Mouse (Mus musculus): ENCODE measurements around the gene Krtap10-4. TPM values are rescaled to one million over a fixed set of nuclear protein-coding genes. Genes with fewer than 3 reads are reported as not detected.
"Not testable (repeated sequence)": the region's sequence is repeated elsewhere in the genome, so short reads cannot be mapped to it uniquely, and the experiment has no call there.

Gene Krtap10-4
- polyA plus RNA-seq (2012; rRNA removed): not detected in 2 replicates

- no peak for DNase-seq (ENCODE audit: extremely low spot score in 1 of 2, low spot score in 1 of 2)
These were observed at the start of gene Krtap10-4 for GRCm38 (mm10) chr10:77826951-77827350. TSS of gene Krtap10-4 (minus strand) at chr10:77827095.

- no peak for DNase-seq (ENCODE audit: extremely low spot score in 1 of 2, low spot score in 1 of 2)
These were observed 42.8 kb upstream of the Krtap10-4 start for GRCm38 (mm10) chr10:77869651-77870050.

- no peak for DNase-seq (ENCODE audit: extremely low spot score in 1 of 2, low spot score in 1 of 2)
These were observed 40.7 kb upstream of the Krtap10-4 start for GRCm38 (mm10) chr10:77867546-77867945.

GRCm38 (mm10) chr10:77864762-77865143 lies 37.9 kb upstream of the Krtap10-4 start:
- DNase-seq (ENCODE audit: extremely low spot score in 1 of 2, low spot score in 1 of 2): no peak

GRCm38 (mm10) chr10:77864067-77864761 lies 37.3 kb upstream of the Krtap10-4 start:
- DNase-seq (ENCODE audit: extremely low spot score in 1 of 2, low spot score in 1 of 2): no peak

- no peak for DNase-seq (ENCODE audit: extremely low spot score in 1 of 2, low spot score in 1 of 2)
These were observed 34.8 kb upstream of the Krtap10-4 start, which contains the start of gene Gm3285 for GRCm38 (mm10) chr10:77861675-77862074. TSS of gene Gm3285 (plus strand) at chr10:77861975.

- DNase-seq (ENCODE audit: extremely low spot score in 1 of 2, low spot score in 1 of 2): no peak
These were observed 25.7 kb upstream of the Krtap10-4 start, which contains the start of gene Gm10318 for GRCm38 (mm10) chr10:77852559-77852958. TSS of gene Gm10318 (plus strand) at chr10:77852859.

- DNase-seq (ENCODE audit: extremely low spot score in 1 of 2, low spot score in 1 of 2): no peak
These were observed 20.6 kb upstream of the Krtap10-4 start for GRCm38 (mm10) chr10:77847538-77847937.

- no peak for DNase-seq (ENCODE audit: extremely low spot score in 1 of 2, low spot score in 1 of 2)
These were observed 20.1 kb upstream of the Krtap10-4 start for GRCm38 (mm10) chr10:77846961-77847360.

GRCm38 (mm10) chr10:77846503-77846902 lies 19.6 kb upstream of the Krtap10-4 start, which contains the start of gene Gm36176:
TSS of gene Gm36176 (plus strand) at chr10:77846803.
- DNase-seq (ENCODE audit: extremely low spot score in 1 of 2, low spot score in 1 of 2): no peak

GRCm38 (mm10) chr10:77839006-77839405 lies 12.1 kb upstream of the Krtap10-4 start:
- DNase-seq (ENCODE audit: extremely low spot score in 1 of 2, low spot score in 1 of 2): no peak

- peak in 1 of 2 experiments; percentile 18 for DNase-seq (ENCODE audit: extremely low spot score in 1 of 2, low spot score in 1 of 2)
These were observed 8.8 kb upstream of the Krtap10-4 start, which contains the start of gene Krtap10-10 for GRCm38 (mm10) chr10:77835647-77836046. TSS of gene Krtap10-10 (plus strand) at chr10:77835947.

- no peak for DNase-seq (ENCODE audit: extremely low spot score in 1 of 2, low spot score in 1 of 2)
These were observed 7.7 kb downstream of the Krtap10-4 start for GRCm38 (mm10) chr10:77819203-77819602.

GRCm38 (mm10) chr10:77818523-77818922 lies 8.4 kb downstream of the Krtap10-4 start:
- DNase-seq (ENCODE audit: extremely low spot score in 1 of 2, low spot score in 1 of 2): no peak

GRCm38 (mm10) chr10:77815514-77815913 lies 11.4 kb downstream of the Krtap10-4 start:
- DNase-seq (ENCODE audit: extremely low spot score in 1 of 2, low spot score in 1 of 2): peak in 1 of 2 experiments; percentile 28

- DNase-seq (ENCODE audit: extremely low spot score in 1 of 2, low spot score in 1 of 2): no peak
These were observed 12.5 kb downstream of the Krtap10-4 start, which contains the start of gene Gm2696 for GRCm38 (mm10) chr10:77814382-77814781. TSS of gene Gm2696 (plus strand) at chr10:77814682.

GRCm38 (mm10) chr10:77811743-77812142 lies 15.2 kb downstream of the Krtap10-4 start, which contains the start of gene Gm9507:
TSS of gene Gm9507 (minus strand) at chr10:77811843.
- DNase-seq (ENCODE audit: extremely low spot score in 1 of 2, low spot score in 1 of 2): no peak

- DNase-seq (ENCODE audit: extremely low spot score in 1 of 2, low spot score in 1 of 2): no peak
These were observed 22.8 kb downstream of the Krtap10-4 start for GRCm38 (mm10) chr10:77804095-77804494.

GRCm38 (mm10) chr10:77798921-77799508 lies 27.9 kb downstream of the Krtap10-4 start, which contains the start of gene Gm19668:
TSS of gene Gm19668 (minus strand) at chr10:77799133.
- no peak for DNase-seq (ENCODE audit: extremely low spot score in 1 of 2, low spot score in 1 of 2)

- DNase-seq (ENCODE audit: extremely low spot score in 1 of 2, low spot score in 1 of 2): not testable (repeated sequence)
These were observed 28.6 kb downstream of the Krtap10-4 start for GRCm38 (mm10) chr10:77798164-77798920.

- no peak for DNase-seq (ENCODE audit: extremely low spot score in 1 of 2, low spot score in 1 of 2)
These were observed 29.2 kb downstream of the Krtap10-4 start for GRCm38 (mm10) chr10:77797677-77798076.
